In the genomic region with DNA sequence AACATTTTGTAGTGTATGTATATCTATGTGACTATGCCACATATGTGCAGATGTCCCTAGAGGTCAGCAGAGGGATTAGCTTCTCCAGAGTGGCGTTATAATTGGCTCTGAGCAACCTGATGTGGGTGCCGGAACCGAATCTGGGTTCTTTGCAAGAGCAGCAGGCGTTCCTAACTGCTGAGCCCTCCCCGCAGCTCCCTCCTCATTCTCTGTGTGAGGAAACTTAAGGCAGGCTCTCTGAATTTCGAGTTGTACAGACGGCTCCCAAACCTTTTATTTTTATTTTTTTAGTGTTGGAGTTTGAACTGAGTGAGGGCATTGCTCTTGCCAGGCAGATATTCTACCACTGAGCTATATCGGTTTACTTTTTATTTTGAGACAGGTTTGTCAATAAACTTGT, we compare ENCODE assay signal across 7 mouse cellular contexts. TPM values are rescaled to one million over a fixed set of nuclear protein-coding genes. Genes with fewer than 3 reads are reported as not detected.
"Had no signal": no experiment of that assay in that cellular context is flagged by ENCODE, and none has a peak within 500 bp of the region (broad histone marks: within the 10 kb centered on the region; RNA-seq: fewer than 3 reads in every experiment).

No protein-coding gene starts in this region.

- H3K27me3 ChIP-seq: midbrain, embryonic 12.5 days; neural tube, embryonic 13.5 days; neural tube, embryonic 15.5 days had no signal

- H3K9ac ChIP-seq: lung, embryonic 14.5 days; midbrain, embryonic 12.5 days; neural tube, embryonic 13.5 days; neural tube, embryonic 15.5 days had no signal

- H3K9me3 ChIP-seq: midbrain, embryonic 10.5 days; midbrain, embryonic 12.5 days; neural tube, embryonic 13.5 days; neural tube, embryonic 15.5 days had no signal

- H3K4me1 ChIP-seq: midbrain, embryonic 10.5 days; midbrain, embryonic 12.5 days; neural tube, embryonic 13.5 days; neural tube, embryonic 15.5 days had no signal

- H3K4me2 ChIP-seq: lung, embryonic 14.5 days; midbrain, embryonic 12.5 days; neural tube, embryonic 13.5 days; neural tube, embryonic 15.5 days had no signal

- ATAC-seq: midbrain, embryonic 16.5 days had no signal

- H3K4me3 ChIP-seq: midbrain, embryonic 10.5 days; midbrain, embryonic 12.5 days; myocyte; neural tube, embryonic 13.5 days; neural tube, embryonic 15.5 days had no signal

- H3K27ac ChIP-seq: midbrain, embryonic 10.5 days; midbrain, embryonic 12.5 days; neural tube, embryonic 13.5 days; neural tube, embryonic 15.5 days had no signal

- H3K36me3 ChIP-seq: midbrain, embryonic 10.5 days; midbrain, embryonic 12.5 days; neural tube, embryonic 13.5 days; neural tube, embryonic 15.5 days had no signal

RNA-seq across cellular contexts. Expression of gene Scimp, which starts 2.7 kb away (rescaled TPM):
- polyA plus RNA-seq: lung, embryonic 14.5 days; midbrain, embryonic 10.5 days; midbrain, embryonic 12.5 days; midbrain, embryonic 16.5 days; neural tube, embryonic 13.5 days had no signal
